Mouse (Mus musculus): Measurements from ENCODE around the gene Apol10a.
"Not testable (repeated sequence)": the region's sequence is repeated elsewhere in the genome, so short reads cannot be mapped to it uniquely, and the experiment has no call there.

Apol10a gene

GRCm38 (mm10) chr15:77476693-77477092, at the start of gene Apol10a:
TSS of gene Apol10a (plus strand) at chr15:77477047.
- not testable (repeated sequence) for DNase-seq (ENCODE audit: extremely low read depth, low read depth)

- not testable (repeated sequence) for DNase-seq (ENCODE audit: extremely low read depth, low read depth)
Measured at GRCm38 (mm10) chr15:77428690-77429448, 48.0 kb upstream of the Apol10a start.

GRCm38 (mm10) chr15:77444746-77445145, 32.1 kb upstream of the Apol10a start:
- DNase-seq (ENCODE audit: extremely low read depth, low read depth): not testable (repeated sequence)

GRCm38 (mm10) chr15:77445668-77446067, 31.2 kb upstream of the Apol10a start:
- not testable (repeated sequence) for DNase-seq (ENCODE audit: extremely low read depth, low read depth)

GRCm38 (mm10) chr15:77447392-77447791, 29.5 kb upstream of the Apol10a start, which contains the start of gene Apol7b:
TSS of gene Apol7b (minus strand) at chr15:77447492.
- DNase-seq (ENCODE audit: extremely low read depth, low read depth): not testable (repeated sequence)

GRCm38 (mm10) chr15:77449927-77450326, 26.9 kb upstream of the Apol10a start:
- DNase-seq (ENCODE audit: extremely low read depth, low read depth): not testable (repeated sequence)

GRCm38 (mm10) chr15:77474699-77475390, 2.0 kb upstream of the Apol10a start:
- DNase-seq (ENCODE audit: extremely low read depth, low read depth): not testable (repeated sequence)

- DNase-seq (ENCODE audit: extremely low read depth, low read depth): no peak
Measured at GRCm38 (mm10) chr15:77482140-77482794, 5.4 kb downstream of the Apol10a start.

- not testable (repeated sequence) for DNase-seq (ENCODE audit: extremely low read depth, low read depth)
Measured at GRCm38 (mm10) chr15:77493181-77493580, 16.3 kb downstream of the Apol10a start.

GRCm38 (mm10) chr15:77494694-77495093, 17.8 kb downstream of the Apol10a start:
- DNase-seq (ENCODE audit: extremely low read depth, low read depth): not testable (repeated sequence)

- DNase-seq (ENCODE audit: extremely low read depth, low read depth): not testable (repeated sequence)
Measured at GRCm38 (mm10) chr15:77507966-77508365, 31.1 kb downstream of the Apol10a start, which contains the start of gene Apol11a. TSS of gene Apol11a (plus strand) at chr15:77508271.

- DNase-seq (ENCODE audit: extremely low read depth, low read depth): not testable (repeated sequence)
Measured at GRCm38 (mm10) chr15:77520596-77520995, 43.7 kb downstream of the Apol10a start.

GRCm38 (mm10) chr15:77523186-77523843, 46.5 kb downstream of the Apol10a start:
- DNase-seq (ENCODE audit: extremely low read depth, low read depth): peak; percentile 2

GRCm38 (mm10) chr15:77533216-77533615, 56.4 kb downstream of the Apol10a start, which contains the start of gene Apol7c:
TSS of gene Apol7c (minus strand) at chr15:77533316.
- no peak for DNase-seq (ENCODE audit: extremely low read depth, low read depth)

- not testable (repeated sequence) for DNase-seq (ENCODE audit: extremely low read depth, low read depth)
Measured at GRCm38 (mm10) chr15:77539221-77539620, 62.4 kb downstream of the Apol10a start.

All from MEL-GATA-1-ER (cell line).